Mouse (Mus musculus) adrenal gland, adult (tissue): ENCODE measurements at regions not wholly inside any gene's neighbourhood (a gene's known extent, or its start where the extent isn't known, plus 50 kb on each side); places are given as distances from the start of the nearest gene placed in this dataset.

Experiments
- DNase-seq, 2 experiments: peaks; one replicate each; pipeline ENCODE4 v3.0.0; 2022 to 2023; ENCODE audit warnings: low spot score in 1 of 2; ENCODE audit not compliant: inconsistent age in 2 of 2

DNA sequence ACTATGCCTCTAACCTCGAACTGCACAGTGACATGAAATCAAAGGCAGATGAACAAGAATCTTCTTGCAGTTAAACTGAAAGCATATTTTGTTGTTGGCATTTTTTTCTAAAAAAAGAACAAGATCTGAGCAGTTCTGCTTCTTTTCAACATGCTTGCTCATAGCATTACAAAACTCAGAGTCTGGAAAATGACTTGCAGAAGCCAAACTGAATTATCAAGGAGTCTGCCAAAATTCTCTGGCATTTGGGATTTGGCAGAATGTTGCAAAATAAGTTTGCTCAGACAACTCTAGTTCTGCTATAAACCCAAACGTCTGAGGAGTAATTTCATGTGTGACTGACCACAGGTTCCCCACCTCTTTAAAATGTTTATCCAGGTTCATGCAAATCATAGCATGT is 907.3 kb upstream of the Gm37988 start:
- DNase-seq = peak in 1 of 2 experiments; percentile 28

DNA sequence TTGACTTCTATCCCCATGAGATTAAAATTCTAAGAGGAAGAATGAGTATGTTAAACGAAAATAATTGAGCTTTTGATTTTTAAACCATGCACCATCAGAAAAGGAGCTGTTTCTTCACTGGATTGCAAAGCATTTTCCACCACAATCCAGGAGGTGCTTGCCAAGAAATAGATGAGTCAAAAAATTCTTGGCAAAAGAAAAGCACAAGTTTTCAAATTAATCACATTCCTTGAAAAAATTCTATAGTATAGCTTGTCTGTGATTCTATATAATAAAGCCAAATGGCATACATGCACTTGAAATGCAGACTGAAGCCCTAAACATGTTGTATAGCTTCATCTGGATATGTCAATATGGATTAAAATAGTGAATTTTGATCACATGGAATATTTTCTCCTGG is 904.3 kb upstream of the Gm37988 start:
- DNase-seq = peak in 1 of 2 experiments; percentile 24

DNA sequence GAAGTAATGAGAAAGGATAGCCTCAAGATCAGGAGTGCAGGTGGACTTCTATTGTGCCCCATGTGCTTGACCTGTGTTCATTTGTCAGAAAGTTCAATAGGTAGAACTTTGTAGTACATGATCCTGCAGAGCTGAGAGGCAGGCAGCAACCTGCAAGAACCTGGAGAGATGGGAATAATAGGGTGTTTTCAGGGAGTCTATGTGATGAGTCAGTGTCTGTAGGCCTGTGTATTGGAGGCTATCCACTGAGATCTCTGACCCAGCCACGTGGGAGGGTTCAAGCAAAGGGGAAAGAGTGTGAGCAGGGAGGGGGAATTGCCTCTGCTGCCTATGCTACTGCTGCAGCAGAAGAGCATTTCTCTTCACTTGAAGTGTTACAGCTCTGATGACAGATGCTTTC is 895.2 kb upstream of the Gm37988 start:
- no peak for DNase-seq

DNA sequence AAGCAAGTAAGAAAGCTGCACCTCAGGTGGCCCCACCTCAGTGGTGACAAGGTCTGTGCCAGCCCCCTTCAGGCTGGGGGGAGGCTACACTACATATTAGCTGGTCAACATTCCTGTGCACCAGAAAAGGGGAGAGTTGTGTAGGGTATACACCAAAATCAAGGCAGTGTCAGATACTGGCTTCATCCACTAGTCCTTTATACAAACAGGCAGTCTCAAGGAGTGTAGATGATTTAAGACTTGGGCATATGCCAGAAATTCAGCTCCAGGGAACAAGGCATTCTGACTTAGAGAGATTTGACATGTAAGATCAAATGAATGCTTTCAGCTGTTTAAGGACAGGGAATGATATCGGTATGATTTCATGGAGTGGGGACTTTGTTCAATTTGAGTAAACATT is 894.1 kb upstream of the Gm37988 start:
- DNase-seq = no peak
